ENCODE assay signal across 19 mouse cellular contexts in the genomic region with DNA sequence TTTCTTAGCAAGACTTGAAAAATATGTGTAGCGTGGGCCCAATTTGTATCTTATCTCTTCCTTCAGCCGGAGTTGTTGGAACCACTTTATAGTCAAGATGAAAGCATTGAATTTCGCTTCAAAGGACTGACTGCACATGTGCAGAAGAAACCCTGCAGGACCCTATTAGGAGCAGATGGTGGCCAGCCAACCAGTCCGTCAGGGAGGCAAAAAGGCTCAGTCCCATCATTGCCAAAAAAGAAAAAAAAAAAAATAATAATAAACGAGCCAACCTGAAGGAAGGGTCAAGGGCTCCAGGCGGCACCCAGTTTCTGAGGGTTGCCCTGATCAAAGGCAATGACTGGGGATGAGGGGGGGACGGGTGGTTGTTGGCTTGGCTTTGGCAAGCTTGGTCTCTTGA.
DNase-seq lines count a peak whose midpoint lies in the region; ATAC-seq and TF ChIP-seq lines count a peak whose summit lies in the region.
"Had no signal": no experiment of that assay in that cellular context is flagged by ENCODE, and none has a peak within 500 bp of the region (broad histone marks: within the 10 kb centered on the region; RNA-seq: fewer than 3 reads in every experiment).

No protein-coding gene starts in this region.

- TF ChIP-seq CTCF in brain, embryonic 14.5 days (IDR thresholded peaks at IDR 0.05; ENCODE audit: borderline replicate concordance, extremely low read depth, insufficient read depth, insufficient read length): no peak
- TF ChIP-seq CTCF in hindbrain, postnatal 0 days (IDR thresholded peaks at IDR 0.05; ENCODE audit: low read depth): no peak

- peak overlapping the region; percentile 12; the same call in 1 of the 2 replicates for H3K27ac ChIP-seq in hindbrain, postnatal 0 days
- H3K27ac ChIP-seq in midbrain, embryonic 15.5 days: peak overlapping the region; percentile 83
- H3K27ac ChIP-seq: kidney, postnatal 0 days; liver, embryonic 13.5 days; lung, embryonic 15.5 days had no signal

- H3K9ac ChIP-seq in hindbrain, postnatal 0 days (replicated peaks; ENCODE audit: low read length): no peak overlapping the region
- no peak overlapping the region for H3K9ac ChIP-seq in midbrain, embryonic 15.5 days
- H3K9ac ChIP-seq: liver, embryonic 13.5 days; lung, embryonic 15.5 days had no signal

- peaks cover 3% of the 10 kb centered on the region; the same call in 1 of the 2 replicates for H3K9me3 ChIP-seq in hindbrain, postnatal 0 days (ENCODE audit: low read length)
- H3K9me3 ChIP-seq in midbrain, embryonic 15.5 days: no peaks in the 10 kb centered on the region
- H3K9me3 ChIP-seq: liver, embryonic 13.5 days; lung, embryonic 15.5 days had no signal

- peak; percentile 76 to 81 for DNase-seq in cerebellum, postnatal 10 days
- DNase-seq in cerebellum, postnatal 4 days (ENCODE audit: low spot score in 2 of 2): no peak
- DNase-seq in brain, embryonic 14.5 days (ENCODE audit: low read depth): peak; percentile 47
- DNase-seq in hindbrain, postnatal 0 days (ENCODE audit: low spot score): peak; percentile 46
- no peak for DNase-seq in kidney, adult 18-20 months
- DNase-seq in thymus, postnatal 10 days (ENCODE audit: low spot score in 2 of 2): no peak
- DNase-seq: adrenal gland, adult 8-10 months; cerebellum, adult 11-12 months; heart, postnatal 14 days; layer of hippocampus, postnatal 36 days; liver, embryonic 13.5 days; thymus, adult 18-20 months had no signal

- H3K4me1 ChIP-seq in hindbrain, postnatal 0 days (ENCODE audit: insufficient read depth, low read length): peaks cover 10% of the 10 kb centered on the region; the same call in 1 of the 2 replicates
- peaks cover 23% of the 10 kb centered on the region for H3K4me1 ChIP-seq in midbrain, embryonic 15.5 days
- H3K4me1 ChIP-seq: lung, embryonic 15.5 days had no signal

- 56% methylated on average over 7 of the region's 7 CpGs for WGBS in hindbrain, postnatal 0 days
- 60% methylated on average over 7 of the region's 7 CpGs for WGBS in midbrain, embryonic 15.5 days

- H3K4me3 ChIP-seq in hindbrain, postnatal 0 days (ENCODE audit: low read length): no peak overlapping the region
- H3K4me3 ChIP-seq in midbrain, embryonic 15.5 days: no peak overlapping the region
- H3K4me3 ChIP-seq: liver, embryonic 13.5 days; lung, embryonic 15.5 days had no signal

- no peak for TF ChIP-seq POLR2A in brain, embryonic 14.5 days (IDR thresholded peaks at IDR 0.05; ENCODE audit: borderline replicate concordance, extremely low read depth, insufficient read depth, insufficient read length, poor library complexity, severe bottlenecking)

- H3K27me3 ChIP-seq in hindbrain, postnatal 0 days (ENCODE audit: insufficient read depth, low read length): no peaks in the 10 kb centered on the region
- no peaks in the 10 kb centered on the region for H3K27me3 ChIP-seq in midbrain, embryonic 15.5 days (replicated peaks)
- H3K27me3 ChIP-seq: liver, embryonic 13.5 days; lung, embryonic 15.5 days had no signal

- no peak for ATAC-seq in hindbrain, postnatal 0 days
- ATAC-seq in midbrain, embryonic 15.5 days (replicated peaks): no peak
- no peak for ATAC-seq in CD4-positive, CD25-positive, alpha-beta regulatory T cell, adult 4 months
- ATAC-seq: forebrain, embryonic 16.5 days; inflammation-experienced regulatory T-cells, adult 6 months had no signal

- no peak overlapping the region for H3K4me2 ChIP-seq in hindbrain, postnatal 0 days (ENCODE audit: low read depth, low read length)
- no peak overlapping the region for H3K4me2 ChIP-seq in midbrain, embryonic 15.5 days
- H3K4me2 ChIP-seq: heart, embryonic 11.5 days; liver, embryonic 13.5 days; lung, embryonic 15.5 days had no signal

- H3K36me3 ChIP-seq in hindbrain, postnatal 0 days (ENCODE audit: insufficient read depth, low read length): peaks cover 25% of the 10 kb centered on the region; the same call in 1 of the 2 replicates
- peaks cover 13% of the 10 kb centered on the region for H3K36me3 ChIP-seq in midbrain, embryonic 15.5 days (replicated peaks)

Comparison
In these comparisons a context has a peak if more than half of its experiments do, and no peak if none do; other contexts are left out.
1. DNase-seq: peak in cerebellum, postnatal 10 days (2 of 2), brain, embryonic 14.5 days (single experiment) and hindbrain, postnatal 0 days (single experiment); none in cerebellum, postnatal 4 days (0 of 2), kidney, adult 18-20 months (single experiment) and thymus, postnatal 10 days (0 of 2).